Mouse (Mus musculus) cerebellum, postnatal 14 days (tissue): ENCODE measurements around the gene Cmtm5.
"Not testable (repeated sequence)": the region's sequence is repeated elsewhere in the genome, so short reads cannot be mapped to it uniquely, and the experiment has no call there.

ENCODE experiments used
- DNase-seq, 2 experiments: peaks; one replicate each; pipeline ENCODE4 v3.0.0; 2021; ENCODE audit warnings: mixed read lengths in 2 of 2

The Cmtm5 gene

DNA sequence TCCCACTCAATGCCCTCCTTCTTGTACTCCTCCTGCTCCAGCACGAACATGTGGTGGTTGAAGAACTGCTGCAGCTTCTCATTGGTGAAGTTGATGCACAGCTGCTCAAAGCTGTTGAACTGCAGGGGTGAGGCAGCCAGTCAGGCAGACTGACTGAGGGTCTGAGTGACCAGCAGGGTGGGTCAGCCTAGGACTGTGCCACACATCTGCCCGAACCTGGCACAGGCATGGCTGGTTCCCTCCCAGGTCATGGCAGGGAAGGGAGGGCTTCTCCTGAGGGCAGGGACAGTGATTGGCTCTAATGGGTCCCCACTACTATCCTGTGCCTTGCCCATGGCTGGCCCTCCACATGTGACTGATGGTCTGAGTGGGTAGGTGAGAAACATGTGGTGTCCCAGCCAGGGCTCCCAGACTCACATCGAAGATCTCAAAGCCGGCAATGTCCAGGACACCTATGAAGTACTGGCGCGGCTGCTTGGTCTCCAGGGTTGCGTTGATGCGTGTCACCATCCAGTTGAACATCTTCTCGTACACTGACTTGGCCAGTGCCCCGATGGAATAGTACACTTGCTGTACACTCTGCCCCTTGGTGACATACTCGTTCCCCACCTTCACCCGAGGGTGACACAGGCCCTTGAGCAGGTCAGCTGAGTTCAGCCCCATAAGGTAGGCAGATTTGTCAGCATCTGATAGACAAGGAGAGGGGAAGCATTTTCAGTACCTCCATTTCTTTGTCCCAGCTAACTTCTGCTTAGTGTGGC is 24.0 kb downstream of the Cmtm5 start:
- not testable (repeated sequence) for DNase-seq

DNA sequence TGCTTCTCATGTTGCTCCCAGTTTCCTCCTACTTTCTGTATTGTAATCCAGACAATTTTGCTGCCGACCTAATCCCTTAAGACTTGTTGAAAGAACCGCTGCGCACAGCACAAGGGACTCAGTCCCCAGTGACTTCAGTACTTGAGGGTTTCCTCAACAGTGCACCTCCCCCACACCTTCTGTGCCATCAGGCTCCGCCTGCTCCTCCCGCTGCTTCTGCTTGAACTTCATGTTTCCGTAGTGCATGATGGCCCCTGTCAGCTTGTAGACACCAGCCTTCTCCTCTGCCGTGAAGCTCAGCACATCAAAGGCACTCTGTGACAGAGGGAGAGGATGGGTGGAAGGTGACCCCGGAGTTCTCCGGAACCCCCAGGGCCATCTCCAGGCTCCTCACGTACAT is 24.7 kb downstream of the Cmtm5 start:
- DNase-seq: no peak

DNA sequence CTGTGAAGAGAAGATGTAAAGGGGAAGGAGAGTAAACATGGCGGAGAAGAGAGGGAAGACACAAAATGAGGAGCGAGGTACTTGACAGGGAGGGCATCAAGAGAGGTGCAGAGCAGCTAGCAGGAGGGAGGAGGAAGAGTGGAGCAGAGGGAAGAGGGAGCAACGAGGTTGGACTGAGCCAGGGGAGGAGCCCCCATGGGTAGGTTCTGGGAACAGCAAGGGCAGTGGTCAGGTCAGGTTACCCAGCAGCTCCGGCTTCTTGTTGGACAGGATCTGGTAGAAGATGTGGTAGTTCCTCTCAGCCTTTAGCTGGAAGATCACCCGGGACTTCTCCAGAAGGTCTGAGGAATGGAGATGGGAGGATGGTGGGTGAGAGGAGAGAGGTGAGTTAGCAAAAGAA is 25.4 kb downstream of the Cmtm5 start:
- DNase-seq: no peak

DNA sequence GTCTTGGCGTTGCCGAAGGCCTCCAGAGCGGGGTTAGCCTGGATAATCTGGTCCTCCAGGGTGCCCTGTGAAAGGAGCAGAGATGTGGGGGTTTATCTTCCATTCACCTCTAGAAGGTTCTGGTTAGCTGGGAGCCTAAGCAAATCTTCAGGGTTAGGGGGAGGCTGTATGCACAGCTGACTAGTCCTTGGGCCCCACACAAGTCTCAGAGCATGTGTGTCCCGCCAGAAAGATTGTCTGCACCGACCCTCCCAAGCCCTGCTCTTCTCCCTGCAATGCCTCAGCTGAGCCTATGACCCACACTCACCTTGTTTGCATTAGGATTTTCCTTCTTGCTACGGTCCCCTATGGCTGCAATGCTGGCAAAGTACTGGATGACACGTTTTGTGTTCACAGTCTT is 26.7 kb downstream of the Cmtm5 start:
- no peak for DNase-seq

DNA sequence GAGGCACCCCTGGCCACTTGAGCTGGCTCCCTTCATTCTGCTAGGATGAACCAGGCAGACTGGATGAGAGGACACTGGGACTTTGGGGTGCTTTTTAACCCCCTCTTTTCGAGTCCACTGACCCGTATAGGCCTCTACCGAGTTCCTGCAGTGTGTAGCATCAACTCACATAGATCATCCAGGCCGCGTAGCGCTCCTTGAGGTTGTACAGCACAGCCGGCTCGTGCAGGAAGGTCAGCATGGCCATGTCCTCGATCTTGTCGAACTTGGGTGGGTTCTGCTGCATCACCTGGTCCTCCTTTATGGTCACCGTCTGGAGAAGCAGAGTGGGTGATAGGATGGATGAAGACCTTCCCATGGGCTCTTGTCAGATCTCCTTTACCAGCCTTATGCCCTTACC is 27.7 kb downstream of the Cmtm5 start:
- DNase-seq: no peak

DNA sequence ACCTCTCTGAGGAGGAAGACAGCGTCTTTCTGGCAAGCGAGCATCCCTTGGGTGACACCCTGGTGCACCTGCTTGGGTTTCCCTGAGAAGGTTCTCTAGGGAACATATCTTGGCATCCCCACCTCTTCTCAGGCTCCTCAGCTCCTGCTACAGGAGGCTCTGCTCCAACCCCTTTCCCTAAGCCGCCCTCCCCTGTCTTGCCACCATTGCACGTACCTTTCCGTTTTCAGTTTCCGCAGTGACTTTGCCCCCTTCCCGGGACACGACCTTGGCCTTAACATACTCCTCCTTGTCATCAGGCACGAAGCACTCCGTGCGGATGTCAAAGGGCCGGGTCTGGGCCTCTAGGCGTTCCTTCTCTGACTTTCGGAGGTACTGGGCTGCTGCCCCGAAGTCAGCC is 29.0 kb downstream of the Cmtm5 start:
- DNase-seq: no peak

DNA sequence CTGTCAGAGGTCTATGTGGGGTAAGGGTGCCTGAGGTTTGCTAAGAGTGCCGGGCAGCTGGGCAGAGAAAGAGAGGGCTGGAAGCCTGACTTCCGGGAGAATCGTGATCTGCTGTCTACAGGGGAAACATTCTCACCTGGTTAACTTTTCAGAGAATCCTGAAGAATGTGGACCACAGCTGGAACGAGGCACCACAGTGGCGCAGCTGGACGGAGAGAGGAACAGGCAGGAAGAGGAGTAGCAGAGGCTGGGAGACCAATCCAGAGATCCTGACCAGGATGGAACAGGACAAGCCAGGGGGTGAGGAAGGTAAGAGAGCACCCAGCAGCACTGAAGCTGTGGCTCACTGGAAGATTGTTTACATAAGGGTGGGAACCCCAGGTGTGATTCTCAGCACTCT is 29.6 kb downstream of the Cmtm5 start:
- no peak for DNase-seq

DNA sequence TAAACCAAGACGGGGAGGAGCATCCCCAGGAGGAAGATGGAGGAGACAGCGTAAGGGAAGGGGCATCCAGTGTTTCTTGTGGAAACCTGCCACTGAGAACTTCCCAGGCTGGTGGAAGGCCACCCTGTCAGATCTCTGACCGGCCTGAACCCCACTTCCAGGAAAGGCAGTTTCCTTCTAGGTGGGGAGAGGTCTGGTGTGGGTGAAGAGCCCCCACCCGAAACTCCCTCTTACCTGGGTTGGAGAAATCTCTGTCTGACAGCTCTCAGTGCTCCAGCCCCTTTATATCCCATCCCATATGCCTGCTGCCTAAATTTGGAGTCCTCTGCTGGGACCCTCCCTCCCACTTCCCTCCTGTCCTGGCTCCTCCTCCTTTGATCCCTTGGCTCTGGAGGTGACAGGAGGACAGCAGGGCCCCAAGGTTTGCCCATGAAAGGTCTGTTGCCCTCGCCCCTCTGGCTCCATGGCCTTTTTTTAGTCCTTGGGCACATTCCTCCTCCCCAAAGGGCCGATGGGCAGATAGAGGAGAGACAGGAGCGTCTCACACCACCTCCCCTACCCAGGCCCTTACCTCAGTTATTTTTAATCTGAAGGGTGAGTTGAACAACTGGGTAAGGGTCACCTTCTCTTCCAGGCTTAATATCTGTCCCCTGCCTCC is 30.4 kb downstream of the Cmtm5 start, which contains the start of gene Myh6:
Gene Myh6 (minus strand): TSS at position 608 of the 658 bp plus-strand sequence.
- DNase-seq: no peak

DNA sequence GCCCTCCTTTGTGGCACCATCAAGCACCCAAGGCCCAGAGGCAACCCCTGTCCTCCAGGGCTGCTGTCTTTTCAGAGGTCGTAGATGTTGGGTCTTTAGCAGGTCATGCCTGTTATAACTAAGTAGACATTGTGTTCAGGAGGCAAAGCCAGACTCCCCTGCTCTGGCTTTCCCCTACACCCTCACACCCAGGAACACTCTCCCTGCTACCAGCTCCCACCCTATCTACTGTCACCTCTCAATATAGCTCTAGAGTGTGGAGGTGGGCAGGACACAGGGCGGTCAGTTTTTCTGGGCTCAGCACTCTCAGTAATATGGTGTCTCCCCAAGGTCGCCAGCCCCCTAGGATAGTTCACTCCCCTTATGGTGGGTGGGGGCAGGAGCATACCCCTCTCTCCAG is 31.8 kb downstream of the Cmtm5 start:
- DNase-seq: no peak

DNA sequence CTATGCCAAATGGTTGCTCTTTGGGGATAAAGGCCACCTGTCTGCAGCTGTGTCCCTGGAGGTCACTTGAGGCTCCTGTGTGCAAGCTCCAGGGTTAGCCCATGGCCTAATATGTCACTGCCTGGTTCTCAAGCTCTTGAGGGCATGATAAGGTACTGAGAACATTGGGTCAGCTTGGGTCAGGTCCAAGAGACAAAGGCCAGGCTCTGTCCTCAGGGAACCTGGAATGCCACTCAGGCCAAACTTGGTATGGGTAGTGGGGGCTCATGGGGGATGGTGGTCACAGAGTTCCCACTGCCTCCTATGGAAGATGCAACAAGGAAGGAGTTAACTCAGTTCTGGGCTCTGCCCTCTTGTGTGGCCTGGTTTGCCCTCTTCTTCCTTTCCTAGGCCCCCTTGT is 32.3 kb downstream of the Cmtm5 start:
- DNase-seq: no peak

DNA sequence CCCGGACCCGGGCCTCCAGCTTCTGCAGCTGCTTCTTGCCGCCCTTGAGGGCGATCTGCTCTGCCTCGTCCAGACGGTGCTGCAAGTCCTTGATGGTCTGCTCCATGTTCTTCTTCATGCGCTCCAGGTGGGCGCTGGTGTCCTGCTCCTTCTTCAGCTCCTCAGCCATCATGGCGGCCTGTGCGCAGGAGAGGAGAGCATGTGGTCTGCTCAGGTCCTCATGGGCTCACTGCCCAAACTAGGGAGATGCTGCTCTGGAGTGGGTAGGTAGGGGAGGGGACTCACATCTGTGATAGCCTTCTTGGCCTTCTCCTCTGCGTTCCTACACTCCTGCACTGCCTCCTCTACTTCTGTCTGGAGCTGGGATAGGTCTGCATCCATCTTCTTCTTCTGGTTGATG is 36.7 kb downstream of the Cmtm5 start:
- not testable (repeated sequence) for DNase-seq

DNA sequence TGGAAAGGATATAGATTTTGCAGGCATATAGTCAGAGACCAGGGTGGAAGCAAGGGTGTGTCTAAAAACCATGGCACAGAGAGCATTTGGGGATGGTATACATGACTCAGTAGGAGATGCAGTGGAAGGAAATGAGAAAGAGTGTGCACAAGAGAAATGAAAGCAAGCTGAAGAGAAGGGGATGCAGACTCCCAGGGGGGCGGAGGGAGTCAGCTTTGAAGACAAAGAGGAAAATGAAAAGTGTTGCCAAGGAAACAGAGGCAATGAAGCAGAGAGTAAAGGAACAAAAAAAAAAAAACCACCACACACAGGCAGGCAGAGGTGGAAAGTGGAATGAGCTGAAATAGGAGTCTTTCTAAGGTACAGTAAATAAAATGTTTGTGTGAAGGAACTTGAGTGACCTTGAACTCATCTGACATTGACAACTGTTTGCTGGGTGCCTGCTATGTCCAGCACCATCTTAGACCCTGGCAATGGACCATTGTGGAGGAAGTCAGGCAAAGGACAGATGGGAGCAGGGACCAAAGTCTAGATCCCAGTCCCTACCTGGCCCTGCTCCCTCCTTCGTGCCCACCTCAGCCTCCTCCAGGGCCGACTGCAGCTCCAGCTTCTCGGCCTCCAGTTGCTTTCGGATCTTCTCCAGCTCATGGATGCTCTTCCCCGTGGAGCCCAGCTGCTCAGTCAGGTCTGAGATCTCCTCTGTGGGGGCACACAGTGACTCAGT is 38.2 kb downstream of the Cmtm5 start:
- DNase-seq: no peak

DNA sequence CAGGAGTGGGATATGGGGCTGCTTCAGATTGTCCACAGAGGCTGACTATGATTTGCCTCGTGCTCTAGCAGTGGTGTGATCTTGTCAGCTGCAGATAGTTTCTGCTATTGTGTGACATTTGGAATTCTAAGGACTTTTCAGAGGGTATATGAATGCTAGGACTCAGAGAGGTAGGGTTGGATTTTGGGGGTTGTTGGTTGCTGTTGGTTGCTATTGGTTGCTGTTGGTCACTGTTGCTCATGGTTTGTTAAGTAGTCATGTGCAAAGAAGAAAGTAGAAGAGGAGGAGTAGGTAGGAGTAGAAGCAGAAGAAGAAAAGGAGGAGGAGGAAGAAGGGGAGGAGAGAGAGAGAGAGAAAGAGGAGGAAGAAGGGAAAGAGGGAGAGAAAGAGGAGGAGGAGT is 40.6 kb downstream of the Cmtm5 start, which contains the start of gene Gm17428:
Gene Gm17428 (plus strand): TSS at position 301 of the 400 bp plus-strand sequence.
- DNase-seq: no peak

DNA sequence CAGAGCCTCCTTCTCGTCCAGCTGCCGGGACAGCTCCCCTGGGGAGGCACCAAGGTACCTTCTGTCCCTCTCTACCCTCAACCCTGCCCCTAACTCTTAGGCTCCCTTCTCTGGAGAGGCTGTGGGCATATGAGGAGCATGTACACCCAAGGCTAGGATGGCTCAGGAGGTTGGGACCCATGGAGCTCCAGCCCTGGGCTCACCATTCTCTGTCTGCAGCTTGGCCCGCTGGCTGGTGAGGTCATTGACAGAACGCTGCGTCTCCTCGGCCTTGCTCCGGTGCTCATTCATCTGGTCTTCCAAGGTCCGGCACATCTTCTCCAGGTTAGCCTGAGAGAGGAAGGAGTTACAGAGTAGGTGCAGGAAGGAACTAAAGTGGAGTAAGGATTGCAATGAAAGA is 42.6 kb downstream of the Cmtm5 start:
- DNase-seq: no peak

DNA sequence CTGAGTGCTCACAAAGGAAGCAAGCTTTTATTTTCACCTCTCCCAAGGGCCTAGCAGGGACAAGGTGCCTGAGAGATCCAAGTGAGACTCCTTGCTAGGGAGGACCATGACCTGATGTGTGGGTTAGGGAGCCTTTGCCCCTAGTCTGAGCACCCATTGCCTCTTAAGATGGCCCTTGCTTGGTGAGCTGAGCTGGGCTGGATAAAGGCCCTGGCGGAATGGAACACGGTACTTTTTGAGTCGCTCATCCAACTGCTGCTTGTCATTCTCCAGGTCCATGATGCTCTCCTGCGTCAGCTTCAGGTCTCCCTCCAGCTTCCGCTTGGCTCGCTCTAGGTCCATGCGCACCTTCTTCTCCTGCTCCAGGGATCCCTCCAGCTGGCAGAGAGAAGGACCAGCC is 45.9 kb downstream of the Cmtm5 start:
- no peak for DNase-seq

DNA sequence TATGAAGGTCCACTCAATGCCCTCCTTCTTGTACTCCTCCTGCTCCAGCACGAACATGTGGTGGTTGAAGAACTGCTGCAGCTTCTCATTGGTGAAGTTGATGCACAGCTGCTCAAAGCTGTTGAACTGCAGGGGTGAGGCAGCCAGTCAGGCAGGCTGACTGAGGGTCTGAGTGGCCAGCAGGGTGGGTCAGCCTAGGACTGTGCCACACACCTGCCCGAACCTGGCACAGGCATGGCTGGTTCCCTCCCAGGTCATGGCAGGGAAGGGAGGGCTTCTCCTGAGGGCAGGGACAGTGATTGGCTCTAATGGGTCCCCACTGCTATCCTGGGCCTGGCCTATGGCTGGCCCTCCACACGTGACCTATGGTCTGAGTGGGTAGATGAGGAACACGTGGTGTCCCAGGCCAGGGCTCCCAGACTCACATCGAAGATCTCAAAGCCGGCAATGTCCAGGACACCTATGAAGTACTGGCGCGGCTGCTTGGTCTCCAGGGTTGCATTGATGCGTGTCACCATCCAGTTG is 52.4 kb downstream of the Cmtm5 start:
- not testable (repeated sequence) for DNase-seq
